Mouse (Mus musculus) limb, embryonic 14.5 days (tissue): ENCODE data around the gene Fgfr2. TPM values are rescaled to one million over a fixed set of nuclear protein-coding genes. Genes with fewer than 3 reads are reported as not detected.

Experiments
- ATAC-seq: fragments of 200-750 bp; cut with Nextera tagmentation; 2 replicates; pipeline ENCODE4 v1.8.0; 2017; ENCODE audit warnings: low read depth, moderate number of reproducible peaks, moderate TSS enrichment; ENCODE audit not compliant: low FRiP score
- DNase-seq: peaks from one replicate; pipeline ENCODE4 v3.0.0-alpha.2; 2015; ENCODE audit warnings: low spot score
- H3K27ac ChIP-seq: fragments of 300-500 bp; sonication (generic); replicated peaks from 2 replicates; pipeline ENCODE4 v1.5.1; 2014; ENCODE audit warnings: low read depth, mild to moderate bottlenecking, low read length, moderate library complexity, mixed read lengths
- H3K27me3 ChIP-seq: fragments of 300-500 bp; sonication (generic); 2 replicates; pipeline ENCODE4 v1.6.1; 2014; ENCODE audit warnings: low read length, mixed read lengths; ENCODE audit not compliant: control insufficient read depth, insufficient read depth
- H3K36me3 ChIP-seq: fragments of 300-500 bp; sonication (generic); 2 replicates; pipeline ENCODE4 v1.6.1; 2014; ENCODE audit warnings: mild to moderate bottlenecking, low read length, moderate library complexity, mixed read lengths; ENCODE audit not compliant: control insufficient read depth, insufficient read depth
- H3K4me1 ChIP-seq: fragments of 300-500 bp; sonication (generic); 2 replicates; pipeline ENCODE4 v1.6.1; 2014; ENCODE audit warnings: antibody characterized with exemption, low read length, mixed read lengths; ENCODE audit not compliant: control insufficient read depth, insufficient read depth
- H3K4me2 ChIP-seq: fragments of 300-500 bp; sonication (generic); replicated peaks from 2 replicates; pipeline ENCODE4 v1.6.1; 2014; ENCODE audit warnings: low read depth, mild to moderate bottlenecking, low read length, moderate library complexity; ENCODE audit not compliant: severe bottlenecking
- H3K4me3 ChIP-seq: fragments of 300-500 bp; sonication (generic); replicated peaks from 2 replicates; pipeline ENCODE4 v1.5.1; 2014; ENCODE audit warnings: low read length
- H3K9ac ChIP-seq: fragments of 300-500 bp; sonication (generic); 2 replicates; pipeline ENCODE4 v1.6.1; 2014; ENCODE audit warnings: mild to moderate bottlenecking, low read depth, low read length, moderate library complexity; ENCODE audit not compliant: severe bottlenecking
- H3K9me3 ChIP-seq: fragments of 300-500 bp; sonication (generic); 2 replicates; pipeline ENCODE4 v1.6.1; 2016; ENCODE audit warnings: low read length; ENCODE audit not compliant: control insufficient read depth
- POLR2A ChIP-seq: fragments of 200-500 bp; IDR thresholded peaks from 2 replicates; pipeline ENCODE4 v1.8.0; 2012; ENCODE audit warnings: inconsistent platforms, mild to moderate bottlenecking, moderate library complexity, borderline replicate concordance; ENCODE audit not compliant: insufficient read depth, insufficient read length; ENCODE audit errors: extremely low read depth
- WGBS: fragments of 180-500 bp; shearing (Covaris S2); extraction: QIAGEN DNeasy Blood & Tissue Kit; methylation state at CpG from one replicate; pipeline ENCODE4 v1.1.7; 2014; 5-methylcytosine and 5-hydroxymethylcytosine counted together
- polyA plus RNA-seq, 2 experiments: library from polyadenylated mRNA; depleted of rRNA in 1 of 2; stranded (reverse) in 1 of 2; unstranded in 1 of 2; fragments of >200 nt; fragmentation: Nextera tagmentation in 1 of 2; extraction: Ambion mirVana in 1 of 2; gene quantifications; 2 replicates each; pipeline versions ENCODE4 v1.2.1 to v1.2.3; 2012 to 2014

The Fgfr2 gene
- polyA plus RNA-seq, 2 experiments = 131 to 133 TPM

GRCm38 (mm10) chr7:133019481-133020020, 103.6 kb downstream of the Fgfr2 start:
- no peaks in the 10 kb centered on the region for H3K27me3 ChIP-seq
- no peak overlapping the region for H3K27ac ChIP-seq
- H3K4me3 ChIP-seq = no peak overlapping the region
- no peaks in the 10 kb centered on the region for H3K36me3 ChIP-seq
- no peaks in the 10 kb centered on the region for H3K9me3 ChIP-seq
- no peak overlapping the region for H3K9ac ChIP-seq
- ATAC-seq = no peak
- H3K4me2 ChIP-seq = no peak overlapping the region
- no peak for TF ChIP-seq POLR2A
- 36% methylated on average over 6 of the region's 6 CpGs for WGBS
- H3K4me1 ChIP-seq = peaks cover 18% of the 10 kb centered on the region
- DNase-seq = no peak

- peaks cover 17% of the 10 kb centered on the region; the same call in 1 of the 2 replicates for H3K4me1 ChIP-seq
- no peak overlapping the region for H3K4me2 ChIP-seq
- H3K36me3 ChIP-seq = no peaks in the 10 kb centered on the region
- ATAC-seq = no peak
- H3K27ac ChIP-seq = no peak overlapping the region
- no peaks in the 10 kb centered on the region for H3K9me3 ChIP-seq
- WGBS = 71% methylated on average over 7 of the region's 7 CpGs
- TF ChIP-seq POLR2A = no peak
- no peak overlapping the region for H3K9ac ChIP-seq
- no peak overlapping the region for H3K4me3 ChIP-seq
- no peak for DNase-seq
- no peaks in the 10 kb centered on the region for H3K27me3 ChIP-seq
Observed at GRCm38 (mm10) chr7:133018961-133019360, 104.2 kb downstream of the Fgfr2 start.

- TF ChIP-seq POLR2A = no peak
- Histone ChIP-seq H3K4me1 (peaks cover 32% of the 10 kb centered on the region), H3K4me3 (no peak overlapping the region), H3K36me3 (peaks cover 3% of the 10 kb centered on the region; the same call in 1 of the 2 replicates), H3K27me3 (no peaks in the 10 kb centered on the region), H3K27ac (no peak overlapping the region), H3K4me2 (no peak overlapping the region), H3K9ac (no peak overlapping the region), H3K9me3 (no peaks in the 10 kb centered on the region)
- ATAC-seq (peak; percentile 41), DNase-seq (no peak)
- 39% methylated on average over 7 of the region's 7 CpGs for WGBS
Observed at GRCm38 (mm10) chr7:133015416-133016070, 107.6 kb downstream of the Fgfr2 start.

GRCm38 (mm10) chr7:133014631-133015030, 108.5 kb downstream of the Fgfr2 start:
- Histone ChIP-seq H3K4me3 (no peak overlapping the region), H3K36me3 (peaks cover 7% of the 10 kb centered on the region; the same call in 1 of the 2 replicates), H3K4me2 (no peak overlapping the region), H3K9ac (no peak overlapping the region), H3K27me3 (no peaks in the 10 kb centered on the region), H3K9me3 (no peaks in the 10 kb centered on the region), H3K27ac (no peak overlapping the region), H3K4me1 (peaks cover 26% of the 10 kb centered on the region)
- no peak for TF ChIP-seq POLR2A
- ATAC-seq = no peak
- WGBS = 94% methylated on average over 14 of the region's 14 CpGs
- DNase-seq = no peak

GRCm38 (mm10) chr7:133013923-133014322, 109.2 kb downstream of the Fgfr2 start:
- 92% methylated on average over 10 of the region's 10 CpGs for WGBS
- H3K27me3 ChIP-seq = no peaks in the 10 kb centered on the region
- no peak overlapping the region for H3K4me2 ChIP-seq
- H3K27ac ChIP-seq = no peak overlapping the region
- peaks cover 8% of the 10 kb centered on the region; the same call in 1 of the 2 replicates for H3K36me3 ChIP-seq
- H3K4me1 ChIP-seq = peaks cover 24% of the 10 kb centered on the region
- DNase-seq (no peak), ATAC-seq (no peak)
- no peak overlapping the region for H3K9ac ChIP-seq
- TF ChIP-seq POLR2A = no peak
- no peaks in the 10 kb centered on the region for H3K9me3 ChIP-seq
- H3K4me3 ChIP-seq = no peak overlapping the region
